Mouse (Mus musculus) gastrocnemius, adult 2 months (tissue): Measurements from ENCODE around the gene Olfr1509. TPM values are rescaled to one million over a fixed set of nuclear protein-coding genes. Genes with fewer than 3 reads are reported as not detected.
"Not testable (repeated sequence)": the region's sequence is repeated elsewhere in the genome, so short reads cannot be mapped to it uniquely, and the experiment has no call there.

Source experiments
- DNase-seq: peaks from one replicate; pipeline ENCODE4 v3.0.0; 2022
- H3K27ac ChIP-seq: fragments of 200-600 bp; 2 replicates; pipeline ENCODE4 v1.8.1; 2022; ENCODE audit warnings: mild to moderate bottlenecking
- H3K4me3 ChIP-seq: fragments of 200-600 bp; 2 replicates; pipeline ENCODE4 v1.8.1; 2022; ENCODE audit warnings: mild to moderate bottlenecking, moderate library complexity
- CTCF ChIP-seq: fragments of 200-600 bp; IDR thresholded peaks from 2 replicates; pipeline ENCODE4 v1.8.1; 2022; ENCODE audit warnings: antibody characterized with exemption, mild to moderate bottlenecking, moderate library complexity
- intact Hi-C: fragments of 180-260 bp; cut with DNase I; formaldehyde crosslinking; loops from one replicate; pipeline ENCODE4 v1.15.1; 2025
- long read RNA-seq, 2 experiments: library from polyadenylated mRNA; stranded (forward); transcript quantifications; one replicate each; pipeline ENCODE4 v2.0.0; 2021
- total RNA-seq, 2 experiments: library from RNA; stranded (reverse); gene quantifications; 2 replicates each; pipeline ENCODE4 v1.2.3; 2021

Gene Olfr1509
- not detected for total RNA-seq
- long read RNA-seq, experiment 1 = 0 reads
- long read RNA-seq, experiment 2 = 0 reads

- Histone ChIP-seq H3K4me3 (no peak within 1 kb of the TSS), H3K27ac (no peak within 1 kb of the TSS)
- TF ChIP-seq CTCF = no peak
- intact Hi-C loops = no loop called here
- no peak for DNase-seq
These were observed at the start of gene Olfr1509 for GRCm38 (mm10) chr14:52442690-52443089. Gene Olfr1509 (plus strand): TSS chr14:52442990.

GRCm38 (mm10) chr14:52397279-52397678 lies 45.5 kb upstream of the Olfr1509 start, which contains the start of gene Olfr1511:
Gene Olfr1511 (minus strand): TSS chr14:52397379.
- Histone ChIP-seq H3K4me3 (no peak within 1 kb of the TSS), H3K27ac (no peak within 1 kb of the TSS)
- intact Hi-C loops = no loop called here
- TF ChIP-seq CTCF = no peak
- no peak for DNase-seq

- H3K27ac ChIP-seq, DNase-seq, intact Hi-C loops: not testable (repeated sequence)
These were observed 32.5 kb upstream of the Olfr1509 start for GRCm38 (mm10) chr14:52410142-52410919.

GRCm38 (mm10) chr14:52414273-52414672 lies 28.5 kb upstream of the Olfr1509 start, which contains the start of gene Olfr1510:
Gene Olfr1510 (minus strand): TSS chr14:52414373.
- no peak for DNase-seq
- intact Hi-C loops = no loop called here
- TF ChIP-seq CTCF = no peak
- Histone ChIP-seq H3K27ac (no peak within 1 kb of the TSS), H3K4me3 (no peak within 1 kb of the TSS)

More at GRCm38 (mm10) chr14:52410142-52410919, 32.5 kb upstream of the Olfr1509 start:
- H3K4me3 ChIP-seq = not testable (repeated sequence)

GRCm38 (mm10) chr14:52427686-52428085 lies 15.1 kb upstream of the Olfr1509 start:
- Histone ChIP-seq H3K27ac (no peak overlapping the region), H3K4me3 (no peak overlapping the region)
- no peak for DNase-seq
- intact Hi-C loops = no loop called here
- TF ChIP-seq CTCF = no peak

- DNase-seq = no peak
- intact Hi-C loops = no loop called here
- no peak for TF ChIP-seq CTCF
- Histone ChIP-seq H3K4me3 (no peak overlapping the region), H3K27ac (no peak overlapping the region)
These were observed 8.3 kb downstream of the Olfr1509 start for GRCm38 (mm10) chr14:52451138-52451537.

GRCm38 (mm10) chr14:52461928-52462327 lies 19.1 kb downstream of the Olfr1509 start:
- H3K27ac ChIP-seq = no peak overlapping the region
- H3K4me3 ChIP-seq = no peak overlapping the region
- TF ChIP-seq CTCF = no peak
- no peak for DNase-seq
- intact Hi-C loops = no loop called here

GRCm38 (mm10) chr14:52465738-52466137 lies 22.9 kb downstream of the Olfr1509 start:
- intact Hi-C loops = no loop called here
- DNase-seq = no peak
- Histone ChIP-seq H3K27ac (no peak overlapping the region), H3K4me3 (no peak overlapping the region)
- no peak for TF ChIP-seq CTCF

GRCm38 (mm10) chr14:52467395-52467794 lies 24.6 kb downstream of the Olfr1509 start, which contains the start of gene Olfr1508:
Gene Olfr1508 (minus strand): TSS chr14:52467495.
- H3K27ac ChIP-seq = no peak within 1 kb of the TSS
- DNase-seq = no peak
- no peak within 1 kb of the TSS for H3K4me3 ChIP-seq
- no peak for TF ChIP-seq CTCF
- intact Hi-C loops = no loop called here

- TF ChIP-seq CTCF = no peak
- DNase-seq = no peak
- Histone ChIP-seq H3K4me3 (no peak within 1 kb of the TSS), H3K27ac (no peak within 1 kb of the TSS)
- intact Hi-C loops = no loop called here
These were observed 52.7 kb downstream of the Olfr1509 start, which contains the start of gene Olfr1507 for GRCm38 (mm10) chr14:52495516-52495915. Gene Olfr1507 (minus strand): TSS chr14:52495749.

Other genes with a start within 250 kb of the Olfr1509 start
- gene Supt16, start 245.6 kb upstream of the Olfr1509 start, total RNA-seq = 10 to 100 TPM; 12.3 to 15.5 TPM
- 10 to 100 TPM; 33.4 to 34.9 TPM for gene Chd8, start 185.2 kb upstream of the Olfr1509 start, total RNA-seq
- 10 to 100 TPM; 48.0 to 56.2 TPM for gene Tox4, start 163.8 kb upstream of the Olfr1509 start, total RNA-seq
- gene Rab2b, start 163.4 kb upstream of the Olfr1509 start, total RNA-seq = 1 to 10 TPM; 1.9 to 3.5 TPM
- 10 to 100 TPM; 17.2 to 19.5 TPM for gene Mettl3, start 137.9 kb upstream of the Olfr1509 start, total RNA-seq
- gene Sall2, start 114.2 kb upstream of the Olfr1509 start, total RNA-seq = under 1 TPM; 0.61 to 0.78 TPM
- gene Olfr1513, start 86.6 kb upstream of the Olfr1509 start, total RNA-seq = not detected
- gene Olfr1512, start 63.8 kb upstream of the Olfr1509 start, total RNA-seq = not detected
- gene Olfr1511, start 45.6 kb upstream of the Olfr1509 start, total RNA-seq = not detected
- not detected for gene Olfr1510, start 28.6 kb upstream of the Olfr1509 start, total RNA-seq
- gene Olfr1508, start 24.5 kb downstream of the Olfr1509 start, total RNA-seq = not detected
- not detected for gene Olfr1507, start 52.8 kb downstream of the Olfr1509 start, total RNA-seq